Mouse (Mus musculus) spleen, adult 18-20 months (tissue): ENCODE data around the gene Ccser2.
"Not testable (repeated sequence)": the region's sequence is repeated elsewhere in the genome, so short reads cannot be mapped to it uniquely, and the experiment has no call there.

Source experiments
- DNase-seq, 2 experiments: peaks; one replicate each; pipeline ENCODE4 v3.0.0; 2022; ENCODE audit warnings: mixed read lengths in 2 of 2

The Ccser2 gene

DNA sequence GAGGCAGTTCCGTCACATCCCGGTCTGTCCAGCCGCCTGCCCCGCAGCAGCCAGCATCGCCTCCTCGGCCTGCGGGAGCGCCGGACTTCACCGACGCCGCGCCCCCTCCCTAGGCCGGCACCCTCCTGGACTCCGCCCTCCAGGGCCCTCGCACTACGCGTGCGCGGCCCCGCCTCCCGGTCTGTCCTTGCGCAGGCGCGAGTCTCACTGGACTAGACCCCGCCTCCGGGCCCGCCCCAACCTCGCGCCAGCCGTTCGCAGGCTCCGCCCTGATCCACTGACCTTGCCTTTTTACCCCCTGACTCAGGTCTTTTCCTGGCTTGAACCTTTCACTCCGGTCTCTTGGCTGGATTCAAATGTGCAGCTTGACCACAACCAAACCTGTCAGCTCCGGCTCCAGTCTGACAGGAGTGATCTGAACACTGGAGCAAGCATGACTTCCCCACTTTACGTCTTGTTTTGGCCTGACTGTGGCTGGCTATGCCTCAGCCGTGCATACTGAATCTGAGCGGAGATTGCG, at the start of gene Ccser2:
Ccser2 (minus strand) TSS at position 150 of the 520 bp plus-strand sequence.
- peak; percentile 97 to 100 for DNase-seq

DNA sequence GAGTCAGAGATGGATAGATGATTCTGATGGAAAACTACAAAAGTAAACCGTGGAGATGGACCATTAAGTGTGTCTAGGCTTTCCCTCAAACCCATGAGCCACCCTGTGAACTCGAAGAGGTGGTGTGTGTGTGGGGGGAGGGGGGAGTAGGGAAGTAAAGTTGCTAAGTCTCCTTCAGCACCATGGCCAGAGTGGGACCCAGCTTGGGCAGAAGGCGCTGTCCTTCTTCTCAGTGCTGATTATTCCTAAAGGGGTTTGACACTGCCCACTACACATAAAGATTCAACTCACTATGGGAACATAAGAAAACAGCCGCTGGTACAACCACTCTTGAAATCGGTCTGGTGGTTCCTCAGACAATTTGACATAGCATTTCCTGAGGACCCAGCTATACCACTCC, 47.3 kb upstream of the Ccser2 start:
- DNase-seq = no peak

DNA sequence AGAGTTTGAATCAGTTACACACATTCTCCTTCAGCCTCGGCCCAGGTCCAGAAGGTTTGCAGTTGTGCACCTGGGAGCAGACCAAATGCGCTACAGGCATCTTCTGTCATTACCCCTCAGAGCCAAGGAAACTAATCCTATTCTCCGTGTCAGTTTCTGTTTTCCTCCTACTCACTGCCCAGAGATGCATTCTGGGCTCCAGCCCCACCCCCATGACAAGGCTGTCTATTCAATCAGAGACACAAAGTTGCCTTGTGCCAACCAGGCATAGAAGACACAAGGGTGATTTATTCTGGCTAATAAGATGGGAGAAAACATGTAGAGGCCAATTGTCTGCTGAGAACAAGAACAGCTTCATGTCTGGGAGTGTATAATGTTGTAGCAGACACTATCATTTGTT, 45.1 kb upstream of the Ccser2 start:
- DNase-seq = no peak

DNA sequence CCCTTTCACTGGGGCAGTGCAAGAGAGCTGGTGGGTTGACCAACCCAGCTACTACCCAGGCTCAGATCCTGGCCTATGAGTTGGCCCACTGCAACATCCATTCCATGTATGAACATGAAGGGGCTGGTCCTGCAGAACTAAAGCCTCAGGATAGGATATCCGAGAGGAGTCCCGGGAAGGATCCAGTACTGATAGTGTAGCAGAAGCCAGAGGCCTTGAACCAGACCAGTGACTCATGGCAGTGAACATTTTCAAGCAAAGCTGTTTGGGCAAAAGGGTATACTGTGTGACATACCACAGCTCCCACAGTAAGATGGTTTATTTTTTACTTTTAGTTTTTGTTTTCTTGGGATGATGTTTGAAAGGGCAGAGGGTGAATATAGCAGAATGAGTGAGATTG, 41.1 kb upstream of the Ccser2 start:
- no peak for DNase-seq

DNA sequence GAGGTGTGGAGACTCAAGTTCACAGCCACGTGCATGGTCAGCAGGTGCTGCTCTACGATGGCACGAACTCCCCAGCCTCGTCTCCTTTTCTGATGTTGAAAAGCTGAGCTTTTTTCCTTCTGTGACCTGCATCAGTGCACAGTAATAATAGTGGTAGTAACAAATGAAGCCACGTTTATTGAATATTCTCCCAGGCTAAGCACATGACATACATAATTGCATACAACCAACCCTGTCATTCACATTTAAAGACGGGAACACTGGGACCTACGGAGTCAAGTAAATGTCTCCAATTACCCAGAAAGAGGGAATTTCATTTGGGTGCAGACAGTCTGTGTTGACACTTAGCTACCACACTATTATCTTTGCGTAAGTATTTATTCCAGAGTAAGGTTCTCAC, 37.9 kb upstream of the Ccser2 start:
- no peak for DNase-seq

DNA sequence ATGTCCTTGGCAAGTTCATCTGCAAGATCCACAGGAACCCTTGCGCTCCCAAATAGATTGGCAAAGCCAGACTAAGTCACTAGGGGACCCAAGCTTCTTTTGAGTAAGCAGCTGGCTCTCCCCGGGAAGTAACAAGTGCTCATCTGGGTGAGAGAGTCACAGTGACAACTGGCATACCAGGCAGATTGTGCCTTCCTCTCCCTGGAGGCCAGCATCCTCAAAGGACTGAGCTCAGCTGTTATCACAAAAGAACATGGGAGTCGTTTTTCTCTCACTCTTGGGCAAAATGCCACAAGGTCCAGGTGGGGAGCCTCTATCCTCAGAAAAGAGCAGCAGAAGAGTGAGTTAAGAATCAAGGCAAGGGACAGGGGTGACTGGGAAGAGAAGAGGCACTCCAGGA, 37.3 kb upstream of the Ccser2 start:
- DNase-seq = no peak

DNA sequence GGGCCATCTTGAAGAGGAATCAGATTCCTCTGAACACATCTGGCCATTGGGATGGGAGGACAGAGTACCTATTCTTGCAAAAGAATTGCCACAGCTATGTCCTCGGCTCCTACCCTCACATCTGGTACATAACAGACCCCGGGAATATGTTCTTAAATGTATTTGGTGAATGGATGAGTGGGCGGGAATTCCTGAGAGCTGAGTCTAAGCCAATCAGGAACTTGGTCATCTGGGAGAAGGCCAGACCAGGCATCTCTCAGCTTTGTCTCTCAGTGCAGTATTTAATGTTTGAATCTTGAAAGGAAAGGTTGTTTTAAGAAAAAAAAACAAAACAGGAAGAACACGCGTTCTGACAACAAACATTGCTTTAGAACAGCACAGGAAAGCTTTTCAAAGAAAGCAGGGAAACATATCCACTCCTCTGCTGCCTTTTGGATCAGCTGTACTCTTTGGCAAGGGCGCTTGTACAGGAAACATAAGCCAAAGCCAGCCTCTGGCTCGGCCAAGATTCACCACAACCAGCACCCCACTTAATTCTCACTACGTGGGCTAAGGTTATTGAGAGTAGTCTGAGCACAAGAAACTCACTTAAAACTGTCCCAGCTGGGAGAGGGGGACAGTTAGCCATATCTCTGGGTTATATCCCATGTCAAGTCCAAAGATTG, 35.0 kb upstream of the Ccser2 start:
- DNase-seq = no peak

DNA sequence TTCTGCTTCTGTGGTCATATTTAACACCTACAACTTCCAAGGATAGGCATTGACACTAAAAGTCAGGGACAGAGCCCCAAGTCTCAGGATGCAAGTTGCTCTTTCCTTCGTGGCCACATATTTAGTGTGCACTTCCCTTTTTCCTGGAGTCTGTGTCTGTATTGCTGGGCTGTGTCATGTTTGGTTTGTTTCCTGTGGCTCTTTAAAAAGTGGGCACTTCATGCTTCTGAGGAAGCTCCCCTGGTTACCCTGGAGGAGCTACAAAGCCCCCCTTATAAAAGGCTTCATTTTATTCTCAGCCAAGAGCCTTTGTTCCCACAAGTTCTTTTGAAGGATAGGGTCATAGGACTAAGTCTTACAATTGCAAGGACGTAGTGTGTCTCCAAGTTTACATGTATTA, 34.3 kb upstream of the Ccser2 start:
- DNase-seq = no peak

DNA sequence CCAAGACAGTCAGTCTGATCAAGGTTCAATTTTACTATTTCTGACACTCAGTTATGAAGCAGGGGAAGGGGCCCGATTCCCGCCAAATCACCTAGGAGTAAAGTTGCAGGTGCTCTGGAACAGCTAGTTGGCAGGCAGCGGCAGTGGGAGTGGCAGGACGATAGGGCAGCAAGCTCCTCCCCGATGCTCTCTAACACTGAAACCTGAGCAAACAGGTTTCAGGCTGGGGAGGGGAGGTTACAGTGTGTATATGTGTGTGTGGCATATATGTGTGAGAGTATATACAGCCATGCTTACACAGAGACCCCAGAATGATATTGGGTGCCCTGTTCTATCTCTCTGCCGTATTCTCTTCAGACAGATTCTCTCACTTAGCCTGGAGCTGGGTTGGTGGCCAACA, 32.2 kb upstream of the Ccser2 start:
- DNase-seq = not testable (repeated sequence)

DNA sequence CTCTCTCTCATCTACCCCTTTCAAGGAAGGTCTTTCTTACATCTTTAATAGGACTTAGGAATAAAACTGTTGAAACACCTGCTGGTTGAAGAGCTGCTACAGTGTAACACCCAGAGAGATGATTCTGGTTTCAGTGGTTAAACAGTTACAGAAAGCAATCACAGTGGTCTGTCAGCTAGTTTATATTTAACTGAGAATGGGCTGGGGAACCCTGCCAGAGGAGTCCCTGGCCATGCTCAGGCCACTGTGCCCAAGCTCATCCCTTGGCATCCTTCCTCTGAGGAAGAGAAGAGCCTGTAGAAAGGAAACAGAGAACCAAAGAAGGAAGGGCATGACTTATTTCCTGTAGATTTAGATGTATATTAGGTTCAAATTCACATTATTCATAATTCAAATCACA, 21.2 kb upstream of the Ccser2 start:
- no peak for DNase-seq

DNA sequence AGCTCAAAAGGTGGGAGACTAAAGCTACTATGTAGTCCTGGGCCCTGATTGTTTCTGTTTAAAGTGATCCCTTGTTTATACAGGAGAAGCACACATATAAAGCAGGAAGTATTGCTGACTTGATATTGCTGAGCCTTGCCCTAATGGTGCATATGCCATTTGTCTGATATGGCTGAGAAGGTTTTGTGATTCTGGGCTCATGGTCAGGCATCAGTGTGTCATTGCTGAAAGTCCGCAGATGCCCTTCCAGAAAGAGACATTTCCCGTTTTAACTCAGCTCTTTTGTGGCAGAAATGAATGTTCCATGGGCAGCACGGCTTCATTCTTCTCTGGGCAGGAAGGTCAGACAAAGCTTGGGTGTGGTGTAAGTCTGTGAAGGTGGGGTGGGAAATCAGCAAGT, 17.1 kb upstream of the Ccser2 start:
- DNase-seq = no peak

DNA sequence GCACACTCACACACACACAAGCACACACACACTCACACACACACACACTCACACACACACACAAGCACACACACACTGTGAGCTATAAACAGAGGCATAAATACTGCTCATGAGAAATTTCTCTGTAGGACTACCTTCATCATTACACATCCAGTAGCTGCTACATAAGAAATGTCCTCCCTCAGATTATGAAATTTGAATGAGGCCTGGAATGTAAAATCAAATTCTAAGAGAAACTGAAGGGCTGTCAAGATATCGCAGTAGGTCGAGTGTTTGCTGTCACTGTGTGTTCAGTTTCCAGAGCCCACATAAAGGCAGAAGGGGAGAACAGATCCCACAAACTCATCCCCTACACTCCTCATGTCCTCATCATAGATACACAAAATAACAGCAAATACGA, 6.4 kb upstream of the Ccser2 start:
- DNase-seq = no peak

DNA sequence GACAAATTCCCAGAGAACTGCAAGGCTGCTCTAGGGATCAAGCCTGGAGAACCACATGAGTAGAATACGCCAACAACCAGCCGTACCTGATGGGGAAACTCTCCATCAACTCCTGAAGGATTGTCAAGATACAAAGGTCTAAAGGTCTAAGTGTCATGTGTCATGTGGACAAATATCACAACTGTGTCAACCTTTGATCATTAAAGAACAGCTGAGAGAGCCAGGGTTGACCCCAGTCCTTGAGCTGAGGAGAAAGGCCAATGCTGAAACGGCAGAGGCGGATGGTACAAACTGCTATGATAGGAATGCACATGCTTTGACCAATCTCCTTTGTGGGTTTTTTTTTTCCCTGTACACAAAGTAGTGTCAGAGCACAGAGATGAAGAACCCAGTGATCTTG, 2.6 kb upstream of the Ccser2 start:
- DNase-seq = no peak

DNA sequence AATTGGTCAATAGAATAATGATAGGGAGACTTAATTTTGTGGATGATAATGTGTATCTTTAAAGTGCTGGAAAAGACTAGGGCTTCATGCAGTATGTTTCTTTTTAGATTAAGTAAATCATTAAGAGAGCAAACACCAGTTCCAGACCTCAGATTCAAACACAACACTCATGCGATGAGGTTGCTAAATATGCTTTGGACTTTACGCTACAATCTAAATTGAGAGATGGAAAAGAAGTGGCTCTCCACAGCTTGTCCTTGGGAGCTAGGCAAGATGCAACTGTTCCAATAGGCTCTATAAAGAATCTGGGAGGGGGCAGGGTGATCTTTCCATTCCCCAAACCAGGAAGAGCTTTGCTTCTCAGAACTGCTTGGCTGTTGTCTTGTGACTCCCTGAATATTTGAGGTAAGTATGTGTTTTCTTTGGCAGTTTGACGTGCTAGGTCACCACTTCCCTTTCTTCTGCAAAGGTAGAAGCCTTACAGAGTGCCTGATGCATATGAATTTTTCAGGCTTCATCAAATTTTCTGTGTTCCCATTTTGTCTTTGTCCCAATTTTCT, 1.4 kb upstream of the Ccser2 start:
- DNase-seq = no peak

DNA sequence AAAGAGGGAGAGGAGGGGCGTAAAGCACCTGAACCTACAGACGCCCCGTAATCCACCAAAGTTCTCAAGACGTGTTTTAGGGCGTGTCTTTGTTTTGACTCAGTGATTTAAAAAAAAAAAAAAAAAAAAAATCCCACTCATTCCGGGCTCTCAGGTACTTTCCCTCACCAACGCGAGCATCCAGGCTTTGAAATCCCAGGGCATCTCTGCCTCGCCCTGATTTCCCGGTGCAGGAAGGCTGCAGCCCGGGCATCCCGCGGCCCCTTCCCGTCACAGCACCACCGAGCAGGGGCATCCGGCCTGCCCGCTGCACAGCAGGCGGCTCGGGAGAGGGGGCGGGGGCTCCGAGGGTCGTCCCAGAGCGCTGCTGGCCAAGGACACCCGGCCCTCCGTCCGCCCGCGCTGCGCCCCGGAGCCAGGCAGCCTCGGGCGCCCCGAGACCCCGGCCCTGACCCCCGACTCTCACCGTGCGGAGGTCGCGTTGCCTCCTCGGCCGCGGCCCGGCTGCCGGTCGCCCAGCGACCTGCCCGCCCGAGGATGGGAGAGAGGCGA, 425 bp downstream of the Ccser2 start:
- peak; percentile 60 to 65 for DNase-seq

DNA sequence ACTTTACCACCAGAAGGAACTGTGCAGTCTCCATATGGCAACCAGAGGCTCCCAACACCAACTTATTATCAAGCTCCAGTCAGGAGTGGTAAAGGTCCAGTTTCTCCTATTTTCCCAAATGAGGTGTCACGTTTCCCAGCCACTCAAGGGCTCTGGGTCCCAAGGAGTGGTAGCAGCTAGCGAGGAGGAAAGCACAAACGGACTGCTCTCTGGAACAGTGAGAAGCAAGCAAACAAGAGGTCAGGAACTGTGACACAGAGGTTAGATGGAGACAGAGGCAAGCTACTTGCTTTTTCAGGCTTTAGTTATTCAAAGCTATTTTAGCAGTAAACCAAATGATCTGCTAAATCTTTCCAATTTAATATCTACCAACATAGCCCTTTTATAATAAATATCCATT, 3.2 kb downstream of the Ccser2 start:
- DNase-seq = no peak

DNA sequence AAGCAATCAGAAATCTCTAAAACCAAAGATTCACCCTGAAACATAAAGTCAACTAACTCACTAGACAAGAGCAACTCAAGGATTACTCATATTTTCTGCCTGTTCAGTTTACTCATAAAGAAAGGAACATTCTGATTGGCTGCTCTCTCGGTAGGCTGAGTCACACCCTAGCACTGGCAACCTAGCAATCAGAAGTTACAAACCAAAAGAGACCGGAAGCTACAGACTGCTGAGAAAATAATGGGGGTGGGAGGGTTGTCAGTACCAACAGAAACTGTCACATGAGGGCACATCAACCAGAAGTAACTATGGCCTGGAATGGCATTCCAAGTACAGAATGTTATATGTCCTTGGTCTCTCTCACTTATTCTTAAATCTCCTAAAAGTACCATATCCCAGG, 6.1 kb downstream of the Ccser2 start:
- DNase-seq = no peak

DNA sequence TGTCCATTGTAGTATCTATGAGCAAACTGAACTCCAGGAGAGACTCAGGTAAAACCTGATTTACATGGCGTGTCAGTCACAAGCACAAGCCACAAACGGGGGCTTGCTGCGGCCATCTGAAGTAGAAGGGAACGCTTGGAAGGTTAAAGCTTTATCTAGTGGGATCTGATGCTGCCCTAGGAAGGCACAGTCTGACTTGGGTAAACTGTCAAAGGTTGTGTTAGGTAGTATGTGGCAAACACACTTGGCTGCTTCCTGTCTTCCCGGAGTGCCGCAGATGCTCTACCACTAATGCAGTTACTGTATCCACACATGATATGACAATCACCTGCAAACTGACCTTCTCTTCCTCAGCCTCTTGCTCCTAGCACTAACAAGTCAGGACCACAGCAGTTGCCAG, 10.9 kb downstream of the Ccser2 start:
- DNase-seq = no peak

DNA sequence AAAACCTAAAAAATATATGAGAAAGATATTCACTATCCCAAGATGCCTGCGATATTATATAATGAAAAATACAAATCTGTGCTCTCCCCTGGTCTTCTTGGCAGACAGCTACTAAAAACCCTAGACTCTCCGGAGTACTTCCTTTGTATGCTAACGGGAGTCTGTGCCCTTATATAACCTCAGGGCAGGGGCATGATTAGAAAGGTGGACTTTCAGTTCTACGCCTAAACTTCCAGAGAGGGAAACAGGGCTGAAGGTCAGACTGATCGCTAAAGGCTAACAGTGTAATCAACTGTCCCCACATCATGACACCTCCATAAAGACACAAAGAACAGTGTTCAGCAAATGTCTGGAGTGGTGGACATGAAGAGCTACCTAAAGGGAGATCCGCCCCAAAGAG, 11.3 kb downstream of the Ccser2 start:
- DNase-seq = no peak

DNA sequence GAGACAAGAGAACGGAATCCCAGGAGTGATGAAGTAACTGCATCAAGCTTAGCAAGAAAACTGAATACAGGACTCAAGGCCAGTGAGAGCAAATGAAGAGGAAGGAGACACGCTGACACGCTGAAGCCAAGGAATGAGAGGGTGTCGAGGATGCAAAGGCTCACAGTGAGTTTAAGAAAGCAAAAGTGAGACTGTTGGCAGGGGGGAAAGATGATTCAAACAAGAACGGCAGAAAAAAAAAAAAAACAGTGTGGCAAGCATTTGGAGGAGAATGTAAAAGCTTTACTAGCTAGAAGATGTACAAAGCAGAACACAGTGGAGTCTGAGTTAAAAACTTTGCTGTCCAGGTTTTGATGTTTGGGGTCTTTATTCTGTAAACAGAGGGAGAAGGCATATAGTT, 11.9 kb downstream of the Ccser2 start:
- no peak for DNase-seq

DNA sequence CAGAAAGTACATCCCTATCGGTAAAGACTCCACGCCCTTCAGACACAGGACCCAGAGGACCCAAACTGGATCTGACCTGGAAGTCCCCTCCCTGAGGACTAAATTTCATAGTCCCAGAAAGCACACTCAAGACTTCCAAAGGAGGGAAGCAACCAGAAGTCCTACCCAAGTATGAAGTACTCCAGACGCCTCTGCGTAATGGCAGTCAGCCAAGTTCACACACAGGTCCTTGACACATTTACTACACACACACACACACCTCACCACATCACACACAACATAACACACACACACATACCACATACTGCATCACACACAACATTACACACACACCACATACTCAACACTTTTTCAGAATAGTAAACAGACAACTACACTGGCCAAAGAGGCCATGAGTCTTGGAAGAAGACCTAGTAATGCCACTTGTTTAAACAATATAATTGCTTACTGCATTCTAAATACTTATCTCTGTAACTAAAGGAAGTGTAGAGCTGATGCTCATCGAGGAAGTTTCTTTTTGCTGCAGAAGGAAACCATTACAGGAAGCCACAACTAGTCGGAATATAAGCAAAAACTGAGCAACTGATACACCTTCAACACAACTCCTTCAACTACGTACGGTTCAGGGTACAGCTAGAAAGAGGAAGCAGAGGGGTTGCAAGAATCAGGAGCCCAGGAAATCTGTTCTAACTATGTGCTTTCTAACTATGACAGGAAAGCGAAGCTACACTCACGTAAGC, 15.7 kb downstream of the Ccser2 start:
- DNase-seq = no peak

DNA sequence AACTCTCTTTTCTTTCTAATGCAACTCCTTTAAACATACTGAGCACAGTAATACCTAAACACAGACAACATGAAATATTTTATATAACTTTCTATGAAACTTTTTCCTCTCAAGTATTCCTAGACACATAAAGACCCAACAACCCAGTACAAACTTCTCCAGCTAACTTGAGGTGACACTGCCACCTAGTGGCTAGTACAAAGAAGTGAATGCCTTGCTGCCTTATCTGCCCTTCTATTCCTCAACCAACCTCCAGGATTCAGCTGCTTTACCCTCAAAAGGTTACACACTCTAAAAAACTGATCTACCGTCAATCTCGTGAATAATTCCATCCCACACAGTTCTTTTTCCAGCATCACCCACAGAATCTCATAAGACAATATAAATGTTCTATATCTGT, 16.4 kb downstream of the Ccser2 start:
- DNase-seq = no peak

DNA sequence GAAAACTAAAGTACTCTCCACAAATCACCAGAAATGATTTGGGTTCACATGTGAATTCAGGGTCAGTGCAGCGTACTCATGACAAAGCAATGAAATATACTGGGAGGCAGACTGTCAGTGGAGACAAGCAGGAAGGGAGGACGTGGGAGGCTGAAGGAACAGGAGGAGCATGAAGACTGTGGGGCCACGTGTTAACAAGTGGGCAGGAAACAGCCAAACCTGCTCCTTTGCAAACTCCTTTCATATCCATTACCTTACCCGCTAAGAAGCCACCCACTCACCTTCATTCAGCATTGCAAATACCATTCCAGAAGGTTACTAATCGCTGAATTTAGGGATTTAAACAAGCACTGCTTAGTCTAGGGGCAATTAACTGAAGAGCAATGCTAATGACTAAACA, 25.9 kb downstream of the Ccser2 start:
- no peak for DNase-seq

DNA sequence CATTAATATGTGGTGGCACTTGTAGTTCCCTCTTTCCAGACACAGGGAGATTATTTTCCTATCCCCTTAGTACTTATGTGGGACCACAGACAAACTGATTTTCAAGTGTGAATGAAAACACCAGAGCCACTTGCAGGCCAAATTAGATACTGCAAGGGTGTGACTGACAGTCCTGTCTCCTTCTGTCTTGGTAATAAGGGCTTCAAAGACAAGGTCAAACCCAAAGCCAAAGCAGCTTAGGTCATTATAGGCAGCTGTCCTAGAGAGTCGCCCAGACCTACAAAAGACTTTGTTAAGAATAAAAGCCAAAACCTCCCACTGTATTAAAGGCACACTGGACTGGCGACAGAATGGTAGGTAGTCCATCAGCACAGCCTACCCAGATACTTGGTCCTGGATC, 30.6 kb downstream of the Ccser2 start:
- no peak for DNase-seq
